Mouse (Mus musculus) spleen, postnatal 14 days (tissue): Measurements from ENCODE around the gene Egfl8.

Experiments used
- DNase-seq, 2 experiments: peaks; one replicate each; pipeline ENCODE4 v3.0.0; 2021 to 2022; ENCODE audit warnings: low spot score in 2 of 2

Egfl8 gene

DNA sequence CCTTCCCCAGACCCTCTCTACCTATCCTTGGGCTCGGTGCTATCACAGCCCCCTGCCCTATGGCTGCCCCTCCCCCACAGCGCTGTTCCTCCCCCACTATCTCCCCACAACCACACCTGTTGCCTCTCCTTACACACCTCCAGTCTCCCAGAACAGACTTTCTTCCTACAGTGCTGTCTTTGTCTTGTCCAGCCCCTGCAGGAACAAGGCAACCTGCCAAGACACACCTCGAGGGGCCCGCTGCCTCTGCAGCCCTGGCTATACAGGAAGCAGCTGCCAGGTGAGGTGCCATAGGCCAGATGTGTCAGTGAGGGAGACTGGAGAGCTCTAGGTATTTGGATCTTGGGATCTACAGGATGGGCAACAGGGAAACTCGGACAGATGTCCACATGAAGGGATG is 39.2 kb downstream of the Egfl8 start:
- DNase-seq: no peak

DNA sequence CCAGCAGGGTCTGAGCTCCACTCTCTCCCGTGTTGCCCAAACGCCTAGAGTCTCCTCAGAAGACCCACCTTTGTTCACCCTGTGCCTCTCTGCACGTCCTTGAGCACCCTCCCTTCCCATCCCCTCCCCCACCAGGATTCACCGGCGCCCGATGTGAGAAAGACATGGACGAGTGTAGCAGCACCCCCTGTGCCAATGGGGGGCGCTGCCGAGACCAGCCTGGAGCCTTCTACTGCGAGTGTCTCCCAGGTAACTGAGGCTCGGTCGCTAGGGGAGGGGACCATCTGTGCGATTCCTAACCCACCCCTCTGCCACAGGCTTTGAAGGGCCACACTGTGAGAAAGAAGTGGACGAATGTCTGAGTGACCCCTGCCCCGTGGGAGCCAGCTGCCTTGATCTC is 43.4 kb downstream of the Egfl8 start:
- DNase-seq: no peak

DNA sequence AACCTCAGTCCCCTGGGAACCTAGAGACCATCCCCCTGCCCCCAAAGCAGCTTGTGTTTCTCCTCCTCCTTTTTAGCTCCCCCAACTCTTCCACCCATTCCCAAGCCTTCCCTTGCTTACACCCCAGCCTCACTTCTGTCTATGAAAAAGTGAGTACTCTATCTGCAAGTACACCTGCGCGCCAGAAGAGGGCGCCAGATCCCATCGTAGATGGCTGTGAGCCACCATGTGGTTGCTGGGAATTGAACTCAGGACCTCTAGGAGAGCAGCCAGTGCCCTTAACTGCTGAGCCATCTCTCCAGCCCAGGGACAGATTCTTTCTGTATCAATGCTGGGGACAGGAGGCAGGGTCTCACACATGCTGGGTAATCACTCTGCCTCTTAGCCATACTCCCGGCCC is 43.9 kb downstream of the Egfl8 start:
- no peak for DNase-seq

DNA sequence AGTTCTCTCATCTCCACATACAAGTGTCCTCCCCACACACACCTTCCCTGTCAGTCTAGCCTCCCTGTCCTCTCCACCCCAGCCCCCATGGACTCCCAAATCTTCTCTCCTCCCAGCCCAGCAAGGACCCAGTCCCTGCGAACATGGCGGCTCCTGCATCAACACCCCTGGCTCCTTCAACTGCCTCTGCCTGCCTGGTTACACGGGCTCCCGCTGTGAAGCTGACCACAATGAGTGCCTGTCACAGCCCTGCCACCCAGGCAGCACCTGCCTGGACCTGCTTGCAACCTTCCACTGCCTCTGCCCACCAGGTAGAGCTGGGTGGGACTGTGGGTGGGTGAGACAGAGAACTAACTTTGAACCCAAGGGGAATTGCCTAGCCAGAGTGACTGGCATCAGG is 45.9 kb downstream of the Egfl8 start:
- no peak for DNase-seq

DNA sequence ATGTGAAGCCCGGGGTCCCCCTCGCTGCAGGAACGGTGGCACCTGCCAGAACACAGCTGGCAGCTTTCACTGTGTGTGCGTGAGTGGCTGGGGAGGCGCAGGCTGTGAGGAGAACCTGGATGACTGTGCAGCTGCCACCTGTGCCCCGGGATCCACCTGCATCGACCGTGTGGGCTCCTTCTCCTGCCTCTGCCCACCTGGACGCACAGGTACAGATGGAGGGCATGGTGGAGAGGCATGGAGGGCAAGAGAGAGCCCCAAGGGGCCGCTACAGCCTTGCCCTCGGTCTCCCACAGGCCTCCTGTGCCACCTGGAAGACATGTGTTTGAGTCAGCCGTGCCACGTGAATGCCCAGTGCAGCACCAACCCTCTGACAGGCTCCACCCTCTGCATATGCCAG is 47.4 kb downstream of the Egfl8 start:
- DNase-seq: no peak

DNA sequence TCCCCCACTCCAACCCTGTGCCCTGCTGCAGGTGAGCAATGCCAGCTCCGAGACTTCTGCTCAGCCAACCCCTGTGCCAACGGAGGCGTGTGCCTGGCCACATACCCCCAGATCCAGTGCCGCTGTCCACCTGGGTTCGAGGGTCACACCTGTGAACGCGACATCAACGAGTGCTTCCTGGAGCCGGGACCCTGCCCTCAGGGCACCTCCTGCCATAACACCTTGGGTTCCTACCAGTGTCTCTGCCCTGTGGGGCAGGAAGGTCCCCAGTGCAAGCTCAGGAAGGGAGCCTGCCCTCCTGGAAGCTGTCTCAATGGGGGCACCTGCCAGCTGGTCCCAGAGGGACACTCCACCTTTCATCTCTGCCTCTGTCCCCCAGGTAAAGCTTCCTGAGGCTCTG is 48.5 kb downstream of the Egfl8 start:
- DNase-seq: no peak

DNA sequence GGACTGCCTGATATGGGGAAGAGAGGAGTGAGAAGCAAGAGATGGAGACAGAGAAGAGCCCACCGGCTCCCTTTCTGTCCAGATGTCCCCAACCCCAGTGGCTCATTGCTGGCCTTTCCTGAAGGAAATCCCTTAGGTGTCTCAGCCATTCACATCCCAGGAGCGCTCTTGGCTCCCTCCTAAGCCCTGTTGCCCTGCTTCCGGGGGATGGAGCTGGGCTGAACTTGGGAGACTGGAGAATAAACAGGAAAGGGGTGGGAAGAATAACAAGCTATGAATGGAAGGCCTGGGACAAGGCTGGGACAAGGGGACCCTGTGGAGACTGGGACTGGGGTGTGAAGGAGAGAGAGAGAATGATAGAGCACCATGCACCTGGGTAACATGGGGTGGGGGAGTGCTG is 51.0 kb downstream of the Egfl8 start:
- DNase-seq: no peak

DNA sequence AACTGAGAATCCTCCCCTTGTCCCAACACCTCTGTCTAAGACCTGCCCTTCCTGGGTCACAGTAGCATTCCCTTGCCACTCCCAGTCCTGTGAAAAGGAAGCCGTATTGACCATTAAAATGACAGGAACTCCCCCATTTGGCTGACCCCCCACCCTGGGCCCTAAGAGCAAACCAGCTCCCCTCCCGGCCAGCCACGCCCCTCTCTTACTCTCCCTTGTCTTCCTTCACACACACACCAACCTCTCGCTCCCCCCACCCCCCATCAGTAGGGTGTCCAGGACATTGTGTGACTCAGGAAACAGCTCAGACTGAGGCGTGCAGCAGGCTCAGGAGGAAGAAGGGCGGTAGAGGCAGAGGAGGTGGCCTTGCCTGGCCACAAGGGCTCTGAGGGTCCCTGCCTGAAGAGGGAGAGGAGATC is 51.8 kb downstream of the Egfl8 start, which contains the start of gene Notch4:
Gene Notch4, plus strand, starts transcription at position 266 of the 419 bp plus-strand sequence.
- DNase-seq: no peak

DNA sequence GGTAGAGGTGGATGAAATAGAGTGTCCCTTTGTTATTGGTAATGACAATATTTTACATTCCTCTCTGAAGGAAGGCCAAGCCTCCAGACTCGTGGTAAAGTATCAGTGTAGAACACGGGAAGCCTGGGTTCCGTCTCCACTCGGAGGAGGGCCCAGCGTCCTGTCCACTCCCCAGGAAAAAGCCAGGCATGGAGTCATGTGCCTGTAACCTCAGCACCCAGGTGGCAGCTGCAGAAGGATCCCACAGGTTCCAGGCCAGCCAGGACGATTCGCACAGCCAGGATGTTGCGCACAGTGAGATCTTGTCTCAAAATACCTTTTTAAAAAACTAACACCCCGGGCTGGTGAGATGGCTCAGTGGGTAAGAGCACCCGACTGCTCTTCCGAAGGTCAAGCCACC is 52.4 kb downstream of the Egfl8 start:
- DNase-seq: no peak
